Mouse (Mus musculus) layer of hippocampus, postnatal 36 days (tissue): ENCODE measurements around the gene Pik3c2a. TPM values are rescaled to one million over a fixed set of nuclear protein-coding genes. Genes with fewer than 3 reads are reported as not detected.
"Not testable (repeated sequence)": the region's sequence is repeated elsewhere in the genome, so short reads cannot be mapped to it uniquely, and the experiment has no call there.

ENCODE experiments used
- DNase-seq, 2 experiments: peaks; one replicate each; pipeline ENCODE4 v3.0.0; 2022
- total RNA-seq, 2 experiments: library from RNA; stranded (reverse); gene quantifications; 2 replicates each; pipeline ENCODE4 v1.2.3; 2021

Gene Pik3c2a
- total RNA-seq, 2 experiments from 2014 or later: 28.5 to 30.0 TPM

- DNase-seq: not testable (repeated sequence)
These were observed 55.9 kb downstream of the Pik3c2a start for GRCm38 (mm10) chr7:116387389-116387788.

DNA sequence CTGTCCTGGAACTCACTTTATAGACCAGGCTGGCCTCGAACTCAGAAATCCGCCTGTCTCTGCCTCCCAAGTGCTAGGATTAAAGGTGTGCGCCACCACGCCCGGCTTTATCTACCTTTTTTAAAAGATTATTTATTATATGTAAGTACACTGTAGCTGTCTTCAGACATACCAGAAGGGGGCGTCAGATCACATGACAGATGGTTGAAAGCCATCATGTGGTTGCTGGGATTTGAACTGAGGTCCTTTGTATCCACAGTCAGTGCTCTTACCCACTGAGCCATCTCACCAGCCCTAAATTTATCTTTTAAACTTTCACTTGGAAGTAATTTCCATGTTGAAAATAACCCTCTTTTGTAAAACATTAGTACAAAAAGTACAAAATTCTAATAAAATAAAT lies 64.1 kb downstream of the Pik3c2a start:
- DNase-seq: not testable (repeated sequence)

DNA sequence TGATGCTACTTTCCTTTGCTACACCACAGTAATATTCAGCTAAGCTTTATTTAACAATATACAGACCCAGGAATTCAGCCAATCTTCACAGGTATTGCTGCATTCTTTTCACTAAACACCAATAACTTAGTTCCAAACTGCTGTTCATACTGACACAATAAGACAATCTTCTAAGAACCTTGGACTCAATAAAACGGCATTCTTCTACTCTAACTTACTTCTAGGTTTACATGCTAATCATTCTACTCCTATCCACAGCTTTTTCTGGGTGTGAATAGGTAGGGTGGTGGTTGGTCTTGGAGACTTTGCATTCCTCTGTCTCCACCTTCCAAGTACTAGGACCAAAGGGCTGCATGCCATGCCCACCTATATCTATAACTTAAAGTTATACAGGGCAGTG lies 69.0 kb downstream of the Pik3c2a start:
- no peak for DNase-seq

DNA sequence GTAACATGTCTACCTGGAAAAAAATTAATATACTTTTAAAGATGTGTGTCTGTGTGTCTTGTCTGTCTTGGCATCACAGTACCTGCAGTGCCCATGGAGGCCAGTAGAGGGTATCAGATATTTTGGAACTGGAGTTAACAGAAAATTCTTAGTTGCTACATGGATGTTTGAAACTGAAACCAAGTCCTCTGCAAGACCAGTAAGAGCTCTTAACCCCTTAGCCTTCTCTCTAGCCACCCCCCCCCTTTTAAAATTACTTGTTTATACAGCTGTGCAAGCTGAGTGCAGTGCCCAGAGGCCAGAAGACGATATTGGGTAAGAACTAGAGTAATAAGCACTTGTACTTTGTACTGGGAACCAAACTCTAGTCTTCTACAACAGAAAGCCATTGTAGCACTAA lies 107.0 kb downstream of the Pik3c2a start:
- DNase-seq: peak in 1 of 2 experiments; percentile 14

DNA sequence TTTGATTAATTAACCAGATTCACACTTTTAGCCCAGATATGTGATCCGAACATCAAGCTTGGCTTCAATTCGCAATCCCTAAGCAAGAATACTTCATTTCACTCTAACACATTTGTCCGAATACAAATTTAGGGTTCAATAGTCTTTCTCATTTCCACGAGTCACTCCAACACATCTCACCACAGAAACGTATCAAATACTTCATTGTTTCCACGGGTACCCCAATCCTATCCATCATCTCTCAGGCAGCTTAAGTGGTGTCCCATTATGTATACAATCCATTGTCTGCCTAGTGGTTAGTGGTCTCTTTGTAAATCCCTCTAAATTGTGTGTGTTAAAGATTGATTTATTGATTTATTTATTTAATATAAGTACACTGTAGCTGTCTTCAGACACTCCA lies 108.1 kb downstream of the Pik3c2a start:
- DNase-seq: no peak

GRCm38 (mm10) chr7:116334669-116335038 lies 108.6 kb downstream of the Pik3c2a start:
- no peak for DNase-seq

DNA sequence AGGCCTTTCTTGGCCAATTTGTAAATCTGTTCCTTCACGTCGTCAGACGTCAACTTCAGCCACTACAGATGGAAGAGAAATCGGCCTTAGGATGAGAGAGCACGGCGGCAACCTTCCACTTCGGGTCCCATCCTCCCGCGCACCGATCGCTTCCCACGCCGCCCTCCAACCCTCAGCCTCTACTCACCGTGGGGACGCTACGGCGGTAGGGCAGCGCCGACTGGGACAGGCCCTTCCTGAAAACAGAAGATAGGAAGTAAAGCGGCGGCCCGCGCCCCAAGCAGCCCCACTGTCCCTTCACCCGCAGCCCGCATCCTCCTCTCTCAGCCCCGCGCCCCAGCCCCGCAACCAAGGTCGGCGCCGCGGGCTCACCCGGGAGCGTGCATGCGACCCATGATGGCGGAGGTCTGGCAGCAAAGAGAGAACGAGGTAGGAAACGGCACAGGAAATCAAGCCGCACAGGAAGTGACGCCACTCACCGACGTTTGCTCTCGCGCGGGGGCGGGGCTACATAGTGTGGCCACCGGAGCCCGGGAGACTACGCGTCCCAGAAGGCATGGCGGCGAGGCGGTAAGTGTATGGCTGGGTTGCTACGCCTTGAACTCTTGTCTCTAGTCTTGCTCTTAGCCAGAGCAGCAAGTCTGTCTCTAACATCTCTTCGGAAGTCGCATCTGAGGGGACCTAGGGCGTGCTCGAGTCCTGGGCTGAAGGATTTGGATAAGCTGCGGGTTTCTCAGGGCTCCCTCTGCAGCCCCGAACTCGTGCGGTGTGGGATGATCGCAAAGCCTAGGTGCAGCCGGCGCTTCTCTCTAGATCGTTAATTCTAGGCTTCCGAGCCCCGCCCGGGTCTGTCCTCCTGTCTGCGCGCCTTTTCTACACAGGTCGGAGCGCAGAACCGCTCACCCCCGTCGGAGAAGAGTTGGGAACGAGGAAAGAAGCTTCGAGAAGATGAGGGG lies 109.3 kb downstream of the Pik3c2a start, which contains the start of gene Rps13:
Gene Rps13 (minus strand): TSS at position 483 of the 956 bp plus-strand sequence.
- peak; percentile 98 for DNase-seq

GRCm38 (mm10) chr7:116331246-116331645 lies 112.0 kb downstream of the Pik3c2a start:
- no peak for DNase-seq

- no peak for DNase-seq
These were observed 113.4 kb downstream of the Pik3c2a start for GRCm38 (mm10) chr7:116329858-116330257.

GRCm38 (mm10) chr7:116328777-116329176 lies 114.5 kb downstream of the Pik3c2a start:
- DNase-seq: no peak

DNA sequence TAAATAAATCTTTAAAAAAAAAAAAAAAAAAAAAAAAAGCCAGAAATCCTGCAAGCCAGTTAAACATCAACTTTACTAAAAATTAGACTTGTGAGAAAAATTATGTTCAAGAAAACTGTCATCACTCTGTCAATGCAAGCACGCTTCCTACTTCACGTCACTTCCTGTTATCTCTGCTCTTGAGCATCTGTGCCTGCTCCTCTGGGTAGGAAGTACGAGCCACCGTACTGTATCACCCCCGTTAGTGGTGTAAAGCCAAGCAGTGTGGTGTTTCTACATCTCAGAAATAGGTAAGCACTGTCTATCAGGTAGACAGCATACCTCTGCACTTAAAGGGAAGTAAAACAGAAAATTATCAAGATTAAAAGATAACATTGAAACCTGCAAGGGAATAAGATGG lies 115.3 kb downstream of the Pik3c2a start:
- DNase-seq: no peak

DNA sequence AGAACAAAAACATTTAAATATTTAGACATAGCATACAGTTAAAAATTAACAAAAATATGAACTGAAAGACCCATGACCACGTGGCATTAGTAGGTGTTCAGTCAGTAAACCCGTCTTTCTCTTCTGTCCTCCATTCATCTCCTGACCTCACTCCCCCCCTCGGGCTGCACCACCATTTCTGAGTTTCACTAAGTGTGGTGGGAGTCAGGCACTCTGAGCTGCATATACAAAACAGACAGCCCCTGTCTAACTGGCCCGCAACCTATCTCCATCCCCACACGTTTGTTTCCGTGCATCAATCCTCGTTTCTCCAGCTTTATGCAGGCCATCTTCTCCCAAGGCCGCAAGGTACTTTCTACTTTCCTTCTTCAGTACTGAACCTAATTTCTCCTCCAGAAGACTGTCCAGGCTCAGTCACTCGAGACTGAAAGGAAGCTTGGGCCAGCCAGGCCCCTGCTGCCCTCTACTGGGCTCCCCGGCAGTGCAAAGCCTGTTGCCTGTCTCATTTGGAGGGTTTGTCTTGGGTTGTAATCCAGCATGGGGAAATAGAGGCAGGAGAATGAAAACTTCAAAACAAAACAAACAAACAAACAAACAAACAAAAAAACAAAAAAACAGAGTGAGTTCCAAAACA lies 119.8 kb downstream of the Pik3c2a start:
- DNase-seq: peak; percentile 48 to 67

DNA sequence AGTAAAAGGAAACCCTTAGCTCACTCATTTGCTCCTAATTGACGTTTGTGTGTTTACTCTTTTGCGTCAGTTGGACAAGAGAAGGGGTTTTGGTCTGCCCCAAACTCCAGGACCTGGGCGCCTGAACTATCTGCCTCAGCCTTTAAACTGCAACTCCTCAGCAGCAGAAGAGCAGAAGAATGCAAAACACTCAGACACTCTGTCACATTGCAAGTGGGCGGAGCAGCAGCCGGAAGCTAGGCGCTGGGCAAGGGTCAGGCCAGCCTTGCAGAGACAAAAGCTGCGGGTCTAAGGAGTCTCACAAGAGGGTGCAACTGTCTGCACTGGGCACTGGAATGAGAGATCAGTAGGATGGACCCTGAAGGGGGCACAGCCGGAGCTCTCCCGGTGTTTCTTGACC lies 133.8 kb downstream of the Pik3c2a start:
- DNase-seq: no peak

DNA sequence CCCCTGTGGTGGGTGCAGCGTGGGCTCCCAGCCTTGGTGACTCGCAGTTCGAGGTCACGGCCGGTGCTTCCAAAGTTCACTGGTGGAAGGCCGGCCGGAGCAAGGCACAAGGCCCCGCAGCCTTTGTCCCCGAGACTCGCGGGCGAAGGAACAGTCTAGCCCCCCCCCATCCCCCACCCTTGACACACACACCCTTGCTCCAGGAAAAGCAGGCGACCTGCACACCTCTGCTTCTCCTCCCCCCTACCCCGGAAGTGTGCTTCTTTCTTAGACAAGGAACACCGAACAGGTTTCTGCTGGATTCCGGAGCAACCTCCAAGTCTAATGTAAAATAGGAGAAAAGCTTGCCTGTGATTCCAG lies 134.6 kb downstream of the Pik3c2a start:
- no peak for DNase-seq

DNA sequence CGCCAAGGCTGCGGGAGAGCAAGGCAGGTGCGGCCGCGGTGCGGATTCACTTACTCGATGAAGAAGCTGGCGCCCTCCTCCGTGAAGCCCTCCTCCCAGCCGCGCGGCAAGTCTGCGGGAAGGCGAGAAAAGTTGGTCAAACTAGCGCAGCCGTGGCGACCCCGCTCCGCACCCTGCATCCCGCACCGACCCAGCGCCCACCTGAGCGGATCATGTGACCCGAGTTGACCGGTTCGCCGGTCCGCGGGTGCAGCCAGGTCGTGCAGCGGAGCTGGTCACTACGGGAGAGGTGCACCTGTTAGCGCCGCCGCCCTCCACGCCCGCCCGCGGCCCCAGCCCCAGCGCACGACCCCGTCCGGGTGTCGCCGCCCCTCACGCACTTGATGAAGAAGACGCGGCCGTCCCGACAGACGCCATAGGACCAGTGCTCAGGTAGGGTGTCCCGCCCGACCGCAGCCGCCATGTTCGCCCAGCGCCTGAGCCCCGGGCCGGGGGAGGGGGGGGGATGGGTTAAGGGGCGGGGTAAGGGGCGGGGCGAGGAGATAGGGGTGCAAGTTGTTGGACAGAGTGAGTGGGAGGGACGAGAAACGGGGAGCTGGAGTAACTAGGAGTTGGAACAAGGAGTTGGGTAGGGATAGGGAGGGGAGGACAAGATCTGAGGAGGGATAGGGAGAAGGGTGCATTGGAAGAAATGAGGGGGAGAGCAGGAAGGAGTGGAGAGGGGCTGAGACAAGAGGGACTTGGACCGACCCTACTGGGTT lies 135.2 kb downstream of the Pik3c2a start, which contains the start of gene Plekha7:
Gene Plekha7 (minus strand): TSS at position 506 of the 761 bp plus-strand sequence.
- DNase-seq: no peak

DNA sequence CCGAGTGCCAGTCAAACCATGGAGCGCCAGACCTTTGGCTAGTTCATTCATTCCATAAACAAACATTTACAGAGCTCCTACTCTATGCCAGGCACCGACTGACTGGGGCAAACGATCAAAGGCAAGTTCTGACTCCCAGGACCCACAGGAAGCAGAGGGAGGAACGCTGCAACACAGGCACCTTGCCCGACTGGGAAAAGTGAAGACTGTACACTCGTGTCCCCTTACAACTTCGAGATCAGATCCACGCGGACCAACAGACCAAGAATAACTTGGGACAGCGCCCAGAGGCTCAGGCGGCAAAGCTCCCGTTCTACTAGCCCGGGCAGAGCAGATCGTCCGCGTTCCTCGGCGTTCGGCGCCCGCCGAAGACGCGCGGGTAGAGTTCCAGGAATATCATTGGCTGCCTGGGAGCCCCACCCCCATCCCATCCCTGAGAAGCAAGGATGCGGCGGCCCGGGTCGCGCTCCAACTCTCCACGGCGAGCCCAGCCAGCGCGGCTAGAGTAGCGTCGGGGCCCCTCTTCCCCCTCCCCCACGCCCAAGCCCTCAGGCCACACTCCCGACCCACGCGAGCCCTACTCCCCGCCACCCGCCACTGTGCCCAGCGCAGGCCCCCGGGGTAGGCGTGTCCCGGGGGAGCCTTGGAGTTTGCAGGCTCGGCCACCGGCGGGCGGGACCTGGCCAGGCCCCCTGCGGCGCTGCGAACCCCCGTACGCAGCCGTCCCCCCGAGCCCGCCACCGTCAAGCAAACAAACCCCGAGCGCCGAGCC lies 136.0 kb downstream of the Pik3c2a start:
- DNase-seq: peak; percentile 31 to 45

GRCm38 (mm10) chr7:116306601-116307000 lies 136.6 kb downstream of the Pik3c2a start:
- DNase-seq: no peak

DNA sequence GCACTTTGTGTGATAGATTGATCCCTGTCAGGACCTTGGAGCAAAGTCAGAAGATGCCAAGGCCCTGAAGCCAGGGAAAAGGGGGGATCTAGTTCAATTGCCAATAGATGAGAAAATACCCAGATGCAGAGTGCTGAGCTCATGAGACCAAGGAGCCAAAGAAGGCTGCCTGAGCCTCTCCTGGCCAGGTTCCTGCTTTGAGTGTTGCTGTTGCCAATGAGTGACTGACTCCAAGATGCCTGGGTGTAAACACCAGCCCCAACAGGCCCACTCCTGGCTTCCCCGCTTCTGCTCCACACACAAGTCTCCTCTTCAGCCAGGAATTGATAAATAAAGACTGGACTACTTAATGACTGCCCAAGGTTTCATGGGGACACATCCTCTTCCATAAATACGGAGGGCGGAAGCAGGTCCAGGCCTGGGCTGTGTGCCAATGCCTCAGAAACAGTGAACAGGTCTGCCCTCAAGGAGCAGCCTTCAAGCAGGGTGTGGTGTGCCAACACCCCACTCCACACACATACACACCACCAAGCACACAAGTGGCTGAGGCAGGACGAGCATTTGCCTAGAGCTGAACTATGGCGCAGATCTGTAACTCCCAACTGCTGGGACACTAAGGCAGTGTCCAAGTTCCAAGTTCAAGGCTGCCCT lies 141.5 kb downstream of the Pik3c2a start:
- DNase-seq: no peak

DNA sequence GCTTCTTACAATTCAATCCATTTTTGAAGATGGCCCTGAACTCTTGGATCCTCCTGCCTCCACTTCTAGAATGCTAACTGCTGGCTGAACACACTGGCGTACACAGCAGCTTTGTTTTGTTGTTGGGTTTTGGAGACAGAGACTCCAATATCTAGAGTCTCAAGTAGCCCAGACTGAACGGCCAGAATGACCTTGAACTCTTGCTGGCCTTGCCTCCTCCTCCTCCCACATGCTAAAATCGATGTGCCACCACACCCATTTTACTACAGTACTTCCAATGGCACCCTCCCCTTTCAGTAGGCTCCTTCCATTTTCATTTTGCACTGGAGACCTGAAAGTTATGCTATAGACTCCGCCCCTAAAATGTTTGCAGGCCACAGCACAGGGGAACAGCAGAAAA lies 142.1 kb downstream of the Pik3c2a start:
- DNase-seq: no peak

DNA sequence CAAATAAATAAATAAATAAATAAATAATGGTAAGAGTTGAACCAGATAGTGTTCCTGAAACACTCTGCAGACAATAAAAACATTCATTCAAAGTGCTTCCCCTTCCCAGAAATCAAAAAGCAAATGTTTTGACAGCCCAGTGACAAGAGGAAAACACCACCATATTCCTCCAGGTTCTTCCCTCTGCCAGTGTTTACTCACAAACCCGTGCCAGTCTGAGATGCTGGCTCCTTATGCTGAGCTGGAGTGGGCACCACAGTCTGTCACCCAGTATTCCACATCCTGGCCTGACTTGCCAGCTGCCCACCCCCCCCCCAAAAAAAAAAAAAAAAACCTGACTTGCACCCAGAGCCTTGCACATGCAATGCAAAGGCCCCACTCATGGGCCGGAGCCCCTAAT lies 144.4 kb downstream of the Pik3c2a start:
- DNase-seq: no peak

DNA sequence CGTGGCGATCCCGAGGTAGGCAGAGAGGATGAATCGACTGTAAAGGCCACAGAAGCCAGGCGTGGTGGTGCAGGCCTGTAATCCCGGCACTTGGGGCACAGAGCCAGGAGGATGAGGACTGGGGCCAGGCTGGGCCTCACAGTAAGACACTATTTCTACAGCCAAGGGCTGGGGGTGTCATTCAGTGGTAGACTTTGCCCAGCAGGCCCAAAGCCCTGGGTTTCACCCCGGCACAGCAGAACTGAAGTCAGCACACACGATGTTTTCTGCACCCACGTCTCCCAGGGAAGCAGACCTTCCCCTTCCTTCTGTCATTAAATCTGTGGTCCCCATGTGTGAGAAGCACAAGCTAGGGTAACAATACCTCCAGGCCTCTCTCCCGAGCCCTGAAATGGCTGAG lies 144.9 kb downstream of the Pik3c2a start:
- DNase-seq: no peak

GRCm38 (mm10) chr7:116294961-116295360 lies 148.3 kb downstream of the Pik3c2a start:
- DNase-seq: no peak
